Mouse (Mus musculus) CD4-positive, CD25-positive, alpha-beta regulatory T cell (primary cell): ENCODE data around the gene Cfap97d1. TPM values are rescaled to one million over a fixed set of nuclear protein-coding genes. Genes with fewer than 3 reads are reported as not detected.

ENCODE experiments used
- polyA plus RNA-seq: library from polyadenylated mRNA; unstranded; fragments of 100-300 nt; shearing (Covaris generic); gene quantifications from one replicate; pipeline ENCODE4 v1.2.1, GENCODE M21; 2017

Cfap97d1 gene
- not detected for polyA plus RNA-seq

GRCm38 (mm10) chr11:101984054-101985025 lies at the start of gene Cfap97d1:
Cfap97d1 (plus strand) TSS chr11:101984279.

GRCm38 (mm10) chr11:101966965-101967614 lies 17.0 kb upstream of the Cfap97d1 start, which contains the start of gene Sost:
Sost (minus strand) TSS chr11:101967015.

GRCm38 (mm10) chr11:101986913-101987312 lies 2.8 kb downstream of the Cfap97d1 start, which contains the start of gene Dusp3:
Dusp3 (minus strand) TSS chr11:101987013.

GRCm38 (mm10) chr11:102028087-102028816 lies 44.2 kb downstream of the Cfap97d1 start, which contains the start of gene Mpp3:
Mpp3 (minus strand) TSS chr11:102028461.

GRCm38 (mm10) chr11:102041350-102041949 lies 57.4 kb downstream of the Cfap97d1 start, which contains the start of gene Cd300lg:
Cd300lg (plus strand) TSS chr11:102041509.

Other genes starting within 250 kb of the Cfap97d1 start
- 0.11 TPM for gene Etv4, start 198.9 kb upstream of the Cfap97d1 start, polyA plus RNA-seq
- gene Meox1, start 89.9 kb upstream of the Cfap97d1 start, polyA plus RNA-seq: not detected
- not detected for gene Sost, start 17.3 kb upstream of the Cfap97d1 start, polyA plus RNA-seq
- 0.14 TPM for gene Dusp3, start 2.7 kb downstream of the Cfap97d1 start, polyA plus RNA-seq
- gene Mpp3, start 44.2 kb downstream of the Cfap97d1 start, polyA plus RNA-seq: 0.12 TPM
- not detected for gene Cd300lg, start 57.2 kb downstream of the Cfap97d1 start, polyA plus RNA-seq
- gene Mpp2, start 104.2 kb downstream of the Cfap97d1 start, polyA plus RNA-seq: 1.8 TPM
- not detected for gene Ppy, start 117.0 kb downstream of the Cfap97d1 start, polyA plus RNA-seq
- gene Pyy, start 123.6 kb downstream of the Cfap97d1 start, polyA plus RNA-seq: not detected
- not detected for gene Nags, start 161.2 kb downstream of the Cfap97d1 start, polyA plus RNA-seq
- 8.5 TPM for gene Tmem101, start 172.1 kb downstream of the Cfap97d1 start, polyA plus RNA-seq
- 74.0 TPM for gene Lsm12, start 201.0 kb downstream of the Cfap97d1 start, polyA plus RNA-seq
- 40.2 TPM for gene G6pc3, start 205.3 kb downstream of the Cfap97d1 start, polyA plus RNA-seq
- 34.6 TPM for gene Hdac5, start 245.9 kb downstream of the Cfap97d1 start, polyA plus RNA-seq